Mouse (Mus musculus) brain, adult 2 months (tissue): ENCODE results near the gene 4933424G06Rik.
"Not testable (repeated sequence)": the region's sequence is repeated elsewhere in the genome, so short reads cannot be mapped to it uniquely, and the experiment has no call there.

Experiments used
- DNase-seq: peaks from one replicate; pipeline ENCODE4 v3.0.0; 2011; ENCODE audit warnings: low read depth, low spot score

Gene 4933424G06Rik

GRCm38 (mm10) chr1:36709854-36710280, at the start of gene 4933424G06Rik:
Gene 4933424G06Rik (plus strand): TSS chr1:36710149.
- peak; percentile 99 for DNase-seq

GRCm38 (mm10) chr1:36664457-36664856, 45.5 kb upstream of the 4933424G06Rik start:
- peak; percentile 77 for DNase-seq

- no peak for DNase-seq
Observed at GRCm38 (mm10) chr1:36665165-36665723, 44.7 kb upstream of the 4933424G06Rik start.

GRCm38 (mm10) chr1:36665934-36666333, 44.0 kb upstream of the 4933424G06Rik start:
- no peak for DNase-seq

GRCm38 (mm10) chr1:36668007-36668406, 41.9 kb upstream of the 4933424G06Rik start:
- not testable (repeated sequence) for DNase-seq

GRCm38 (mm10) chr1:36670256-36670655, 39.7 kb upstream of the 4933424G06Rik start:
- DNase-seq: no peak

- DNase-seq: no peak
Observed at GRCm38 (mm10) chr1:36671260-36671659, 38.7 kb upstream of the 4933424G06Rik start.

GRCm38 (mm10) chr1:36672648-36673350, 37.1 kb upstream of the 4933424G06Rik start:
- DNase-seq: peak; percentile 61

GRCm38 (mm10) chr1:36674936-36675335, 35.0 kb upstream of the 4933424G06Rik start:
- DNase-seq: no peak

GRCm38 (mm10) chr1:36680893-36681292, 29.1 kb upstream of the 4933424G06Rik start:
- no peak for DNase-seq

- no peak for DNase-seq
Observed at GRCm38 (mm10) chr1:36682620-36683355, 27.2 kb upstream of the 4933424G06Rik start, which contains the start of gene Fam178b. Gene Fam178b (minus strand): TSS chr1:36683183.

GRCm38 (mm10) chr1:36683810-36684467, 26.0 kb upstream of the 4933424G06Rik start:
- DNase-seq: peak; percentile 94

- no peak for DNase-seq
Observed at GRCm38 (mm10) chr1:36690671-36691235, 19.2 kb upstream of the 4933424G06Rik start.

- DNase-seq: peak; percentile 99
Observed at GRCm38 (mm10) chr1:36691271-36692155, 18.4 kb upstream of the 4933424G06Rik start, which contains the start of gene Cox5b. Gene Cox5b (plus strand): TSS chr1:36691449.

GRCm38 (mm10) chr1:36694871-36695270, 15.1 kb upstream of the 4933424G06Rik start:
- DNase-seq: no peak

- no peak for DNase-seq
Observed at GRCm38 (mm10) chr1:36696411-36696810, 13.5 kb upstream of the 4933424G06Rik start.

- DNase-seq: no peak
Observed at GRCm38 (mm10) chr1:36697030-36697429, 12.9 kb upstream of the 4933424G06Rik start.

GRCm38 (mm10) chr1:36707166-36707565, 2.8 kb upstream of the 4933424G06Rik start:
- peak; percentile 73 for DNase-seq

GRCm38 (mm10) chr1:36707797-36708196, 2.2 kb upstream of the 4933424G06Rik start:
- DNase-seq: no peak

GRCm38 (mm10) chr1:36708626-36709025, 1.3 kb upstream of the 4933424G06Rik start:
- no peak for DNase-seq
